Mouse (Mus musculus): ENCODE results near the gene Ascc3. TPM values are rescaled to one million over a fixed set of nuclear protein-coding genes. Genes with fewer than 3 reads are reported as not detected.
A peak's percentile ranks its signal among the peaks of the same experiment; 100 is the strongest.

Ascc3 gene
- polyA plus RNA-seq, 1 experiment from 2014 or later = 20.0 TPM

DNA sequence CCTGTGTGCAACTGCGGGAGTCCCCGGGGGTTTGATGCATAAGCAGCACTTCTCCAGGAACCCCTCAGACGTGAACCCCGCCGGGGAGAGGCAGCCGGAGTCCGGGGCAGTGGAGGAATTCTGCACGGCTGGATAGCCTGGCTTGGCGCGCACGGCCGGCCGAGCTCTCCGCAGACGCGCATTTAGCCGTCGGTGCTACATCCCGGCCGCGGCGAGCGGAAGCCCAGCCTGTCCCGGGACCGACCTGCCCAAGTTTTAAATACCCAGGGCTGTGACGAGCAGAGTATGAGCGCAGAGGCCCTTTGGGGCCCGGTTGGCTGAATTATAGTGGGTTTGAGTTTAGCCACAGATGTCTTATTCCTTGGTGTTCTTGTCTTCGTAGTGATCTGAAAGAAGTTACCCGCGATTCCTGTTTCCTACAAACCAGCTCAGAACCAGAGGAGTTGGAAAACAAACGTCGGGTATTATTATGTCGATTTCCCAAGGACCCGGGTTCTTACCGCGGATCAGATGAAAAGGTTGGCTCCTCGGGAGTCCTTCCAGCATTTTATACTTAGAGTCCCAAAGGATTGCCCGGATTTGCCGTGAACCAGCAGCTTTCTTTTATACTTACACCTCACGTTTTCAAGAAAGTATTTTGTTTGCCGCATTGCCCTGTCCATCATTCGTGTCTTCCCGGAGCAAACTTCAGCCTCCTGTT, 302.8 kb downstream of the Ascc3 start:
- Histone ChIP-seq H3K36me3 (no peaks in the 10 kb centered on the region), H3K4me3 (replicated peaks) (peak overlapping the region; percentile 51), H3K4me2 (replicated peaks) (peak overlapping the region; percentile 88), H3K4me1 (peaks cover 24% of the 10 kb centered on the region), H3K9ac (no peak overlapping the region), H3K9me3 (replicated peaks) (no peaks in the 10 kb centered on the region), H3K27me3 (peaks cover 79% of the 10 kb centered on the region), H3K27ac (replicated peaks) (no peak overlapping the region)
- WGBS = 1% methylated on average over 44 of the region's 44 CpGs
- peak; percentile 22; the same call in 1 of the 2 replicates for ATAC-seq (ENCODE audit: insufficient number of reproducible peaks, low FRiP score, low TSS enrichment, low read depth)

DNA sequence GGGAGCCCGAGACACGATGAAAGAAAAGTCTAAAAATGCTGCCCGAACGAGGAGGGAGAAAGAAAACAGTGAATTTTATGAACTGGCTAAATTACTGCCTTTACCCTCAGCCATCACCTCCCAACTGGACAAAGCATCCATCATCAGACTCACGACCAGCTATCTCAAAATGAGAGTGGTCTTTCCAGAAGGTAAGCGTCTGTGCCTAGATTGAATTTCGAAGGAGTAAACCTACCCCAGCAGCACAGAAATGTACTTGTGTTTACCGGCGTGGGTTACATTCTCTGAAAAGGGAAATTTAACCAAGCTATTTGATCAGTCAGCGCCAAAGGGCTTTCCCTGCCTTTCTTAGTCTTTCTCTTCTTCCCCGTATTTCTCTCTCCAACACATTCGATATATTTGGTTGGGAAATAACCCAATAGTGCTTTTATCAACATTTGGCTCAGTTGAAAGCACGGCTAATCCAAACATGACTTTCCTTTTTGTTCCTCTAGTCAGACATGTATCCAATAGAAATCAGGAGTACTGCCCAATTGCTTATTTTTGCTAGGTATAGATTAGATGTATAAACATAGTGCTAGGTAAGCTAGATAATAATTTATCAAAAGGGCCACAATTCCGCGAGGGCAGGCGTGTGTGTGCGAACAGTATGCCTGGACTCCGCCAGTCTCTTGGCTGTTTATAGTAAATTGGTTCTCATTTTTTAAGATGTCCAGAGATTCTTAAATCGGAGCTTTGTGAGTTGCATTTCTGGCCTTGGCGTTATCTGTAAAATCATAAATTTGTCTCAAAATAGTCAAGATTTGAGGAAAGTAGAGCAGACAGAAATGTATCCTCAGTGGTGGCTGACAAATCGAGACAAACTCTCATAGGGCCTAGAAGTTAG, 303.7 kb downstream of the Ascc3 start:
- H3K4me3 ChIP-seq (replicated peaks) = peak overlapping the region; percentile 51
- WGBS = 11% methylated on average over 21 of the region's 21 CpGs

GRCm38 (mm10) chr10:50896767-50897390, 304.4 kb downstream of the Ascc3 start:
- Histone ChIP-seq H3K4me1 (peaks cover 30% of the 10 kb centered on the region), H3K9ac (no peak overlapping the region), H3K27me3 (peaks cover 82% of the 10 kb centered on the region), H3K4me3 (replicated peaks) (peak overlapping the region; percentile 51), H3K9me3 (replicated peaks) (no peaks in the 10 kb centered on the region), H3K27ac (replicated peaks) (no peak overlapping the region), H3K4me2 (replicated peaks) (no peak overlapping the region), H3K36me3 (no peaks in the 10 kb centered on the region)
- 10% methylated on average over 3 of the region's 3 CpGs for WGBS
- no peak for ATAC-seq (ENCODE audit: insufficient number of reproducible peaks, low FRiP score, low TSS enrichment, low read depth)

More for the DNA sequence above, 303.7 kb downstream of the Ascc3 start:
- Histone ChIP-seq H3K27ac (replicated peaks) (no peak overlapping the region), H3K4me1 (peaks cover 29% of the 10 kb centered on the region), H3K9me3 (replicated peaks) (no peaks in the 10 kb centered on the region), H3K9ac (no peak overlapping the region), H3K27me3 (peaks cover 81% of the 10 kb centered on the region), H3K4me2 (replicated peaks) (no peak overlapping the region), H3K36me3 (no peaks in the 10 kb centered on the region)
- ATAC-seq (ENCODE audit: insufficient number of reproducible peaks, low FRiP score, low TSS enrichment, low read depth) = no peak

GRCm38 (mm10) chr10:50897530-50898471, 305.3 kb downstream of the Ascc3 start:
- no peak overlapping the region for H3K27ac ChIP-seq (replicated peaks)
- no peak for ATAC-seq (ENCODE audit: insufficient number of reproducible peaks, low FRiP score, low TSS enrichment, low read depth)
- no peaks in the 10 kb centered on the region for H3K36me3 ChIP-seq
- no peak overlapping the region for H3K4me2 ChIP-seq (replicated peaks)
- H3K27me3 ChIP-seq = peaks cover 82% of the 10 kb centered on the region
- peaks cover 24% of the 10 kb centered on the region for H3K4me1 ChIP-seq
- H3K9ac ChIP-seq = no peak overlapping the region
- H3K9me3 ChIP-seq (replicated peaks) = no peaks in the 10 kb centered on the region
- 4% methylated on average over 32 of the region's 32 CpGs for WGBS
- 0 out of 2 replicates have a peak overlapping the region, but pooled peaks have one; percentile 10 for H3K4me3 ChIP-seq (replicated peaks)

DNA sequence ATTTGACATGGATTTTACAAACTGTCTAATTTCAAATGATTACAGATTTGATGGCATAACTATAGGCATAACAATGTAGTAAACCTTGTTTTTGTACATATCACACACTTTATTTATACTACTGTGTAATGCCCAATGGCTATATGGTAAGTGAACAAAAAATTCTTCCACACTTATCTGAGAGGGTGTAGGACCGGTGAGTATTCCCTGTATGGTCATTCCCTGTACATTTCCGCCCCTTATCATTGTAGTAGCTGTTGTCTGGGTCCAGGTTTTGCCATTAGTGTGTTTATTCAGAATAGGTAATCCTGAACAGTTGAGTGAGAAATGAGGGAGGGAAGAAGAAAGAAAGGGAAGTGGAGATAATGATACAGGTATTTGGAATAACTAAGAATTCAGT, 306.2 kb downstream of the Ascc3 start:
- no peak overlapping the region for H3K9ac ChIP-seq
- no peak for ATAC-seq (ENCODE audit: insufficient number of reproducible peaks, low FRiP score, low TSS enrichment, low read depth)
- no peak overlapping the region for H3K27ac ChIP-seq (replicated peaks)
- H3K4me3 ChIP-seq (replicated peaks) = no peak overlapping the region
- peaks cover 27% of the 10 kb centered on the region for H3K4me1 ChIP-seq
- peaks cover 80% of the 10 kb centered on the region for H3K27me3 ChIP-seq
- H3K36me3 ChIP-seq = no peaks in the 10 kb centered on the region
- H3K4me2 ChIP-seq (replicated peaks) = no peak overlapping the region
- H3K9me3 ChIP-seq (replicated peaks) = no peaks in the 10 kb centered on the region
- WGBS = 17% methylated on average over 2 of the region's 2 CpGs

GRCm38 (mm10) chr10:50899846-50900745, 307.6 kb downstream of the Ascc3 start:
- Histone ChIP-seq H3K36me3 (no peaks in the 10 kb centered on the region), H3K27ac (replicated peaks) (no peak overlapping the region), H3K9me3 (replicated peaks) (no peaks in the 10 kb centered on the region), H3K9ac (no peak overlapping the region), H3K27me3 (peaks cover 79% of the 10 kb centered on the region), H3K4me3 (replicated peaks) (peak overlapping the region; percentile 22; the same call in 1 of the 2 replicates), H3K4me1 (peaks cover 22% of the 10 kb centered on the region), H3K4me2 (replicated peaks) (no peak overlapping the region)
- WGBS = 5% methylated on average over 21 of the region's 21 CpGs
- ATAC-seq (ENCODE audit: insufficient number of reproducible peaks, low FRiP score, low TSS enrichment, low read depth) = no peak
